Mouse (Mus musculus): ENCODE results near the gene Arl4c. TPM values are rescaled to one million over a fixed set of nuclear protein-coding genes. Genes with fewer than 3 reads are reported as not detected.

Gene Arl4c
- total and polyA plus RNA-seq, 3 experiments: 0.11 TPM; not detected in 2

DNA sequence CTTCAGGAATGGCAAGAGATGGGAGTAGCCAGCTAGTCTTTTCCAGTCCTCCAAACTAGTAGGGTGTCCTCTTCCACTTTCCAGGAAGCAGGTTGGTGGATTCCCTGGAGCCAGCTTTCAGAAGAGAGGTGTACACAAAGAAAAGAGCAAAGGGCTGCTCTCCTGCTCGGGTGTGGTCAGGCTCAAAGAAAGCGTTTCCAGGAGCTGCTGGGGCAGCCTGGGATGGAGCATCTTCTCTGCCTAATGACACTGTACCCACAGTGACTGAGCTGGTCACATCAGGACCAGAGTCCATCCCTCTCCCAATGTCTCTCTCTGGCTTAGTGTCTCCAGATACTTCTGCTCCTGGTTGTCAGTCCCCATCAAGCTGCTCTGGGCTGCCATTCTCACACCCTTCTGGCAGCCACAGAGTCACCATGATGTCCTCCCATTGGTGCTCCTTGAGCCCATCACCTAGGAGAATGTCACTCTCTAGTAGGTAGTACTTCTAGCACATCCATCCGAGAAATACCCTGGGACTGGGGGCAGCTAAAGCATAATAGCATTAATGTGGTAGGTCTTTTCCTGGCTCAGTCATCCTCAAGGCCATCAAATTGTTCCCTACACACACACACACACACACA, 46.4 kb downstream of the Arl4c start:
- Histone ChIP-seq H3K27me3 (ENCODE audit: insufficient read depth, low read length) (no peaks in the 10 kb centered on the region), H3K36me3 (replicated peaks) (no peaks in the 10 kb centered on the region), H3K4me1 (ENCODE audit: insufficient read depth, low read depth, low read length) (peaks cover 2% of the 10 kb centered on the region; the same call in 1 of the 2 replicates), H3K9me3 (replicated peaks) (no peaks in the 10 kb centered on the region), H3K4me3 (ENCODE audit: low read depth, low read length) (no peak overlapping the region)
- no peak for TF ChIP-seq CTCF (IDR thresholded peaks at IDR 0.05; ENCODE audit: low read depth, low read length)
- no peak for TF ChIP-seq GATA2 (IDR thresholded peaks at IDR 0.05; ENCODE audit: borderline replicate concordance, low read depth, low read length)
- TF ChIP-seq POLR2AphosphoS5 (IDR thresholded peaks at IDR 0.05; ENCODE audit: insufficient replicate concordance, low read depth, low read length): no peak
- no peak for TF ChIP-seq GATA1 (IDR thresholded peaks at IDR 0.05; ENCODE audit: borderline replicate concordance, low read length)
- TF ChIP-seq TAL1 (conservative IDR thresholded peaks at IDR 0.05; ENCODE audit: low read depth, low read length): no peak
- DNase-seq (ENCODE audit: low spot score) (no peak), ATAC-seq (ENCODE audit: extremely low read depth, insufficient number of reproducible peaks, low FRiP score, poor library complexity, severe bottlenecking) (no peak)

DNA sequence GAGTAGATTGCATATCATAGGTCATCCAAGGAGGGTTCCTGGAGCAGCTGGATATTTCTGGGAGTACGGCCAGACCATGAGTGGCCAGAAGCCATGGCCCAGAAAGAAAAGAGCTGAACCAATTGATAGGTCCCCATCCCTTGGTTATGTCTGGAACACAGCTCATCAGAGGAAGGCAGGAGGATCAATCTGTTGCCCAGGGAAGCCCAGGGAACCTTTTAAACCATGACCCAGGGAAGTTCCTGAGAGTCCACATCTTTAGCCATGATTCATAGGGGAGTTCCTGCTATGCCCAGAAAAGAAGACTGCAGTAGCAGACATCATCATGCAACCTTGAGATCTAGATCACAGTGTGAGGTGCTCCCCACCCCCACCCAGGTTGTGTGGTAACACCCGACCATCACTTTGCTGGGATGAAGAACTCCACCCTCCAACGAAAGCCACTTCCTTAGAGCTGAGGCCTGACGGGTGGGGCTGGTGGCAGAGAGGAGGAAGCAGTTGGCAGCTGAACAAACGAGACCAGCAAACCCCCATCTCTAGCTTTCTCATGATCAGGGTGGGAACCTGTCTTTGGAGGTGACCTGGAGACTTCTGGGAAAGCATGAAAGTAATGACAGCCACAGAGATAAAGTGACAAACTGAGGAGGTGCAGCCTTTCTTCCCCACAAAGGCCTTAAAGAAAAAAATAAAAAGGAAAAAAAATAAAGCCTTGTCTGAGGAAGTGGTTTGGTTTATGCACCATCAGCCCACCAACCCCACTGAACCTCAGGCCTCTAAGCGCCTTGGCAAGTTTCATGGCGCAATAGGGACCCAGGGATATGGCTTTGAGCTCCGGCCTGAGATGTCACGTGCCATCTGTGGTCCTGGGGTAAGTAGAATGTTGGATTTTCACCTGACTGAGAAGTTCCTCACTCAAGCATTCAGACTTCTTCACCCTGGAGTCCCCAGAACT, 47.2 kb downstream of the Arl4c start:
- no peak overlapping the region for H3K4me3 ChIP-seq (ENCODE audit: low read depth, low read length)
- DNase-seq (ENCODE audit: low spot score) (no peak), ATAC-seq (ENCODE audit: extremely low read depth, insufficient number of reproducible peaks, low FRiP score, poor library complexity, severe bottlenecking) (no peak)
- no peaks in the 10 kb centered on the region for H3K36me3 ChIP-seq (replicated peaks)
- H3K4me1 ChIP-seq (ENCODE audit: insufficient read depth, low read depth, low read length): peaks cover 2% of the 10 kb centered on the region; the same call in 1 of the 2 replicates
- H3K9me3 ChIP-seq (replicated peaks): no peaks in the 10 kb centered on the region
- H3K27me3 ChIP-seq (ENCODE audit: insufficient read depth, low read length): no peaks in the 10 kb centered on the region
- TF ChIP-seq POLR2AphosphoS5 (IDR thresholded peaks at IDR 0.05; ENCODE audit: insufficient replicate concordance, low read depth, low read length) (no peak), CTCF (IDR thresholded peaks at IDR 0.05; ENCODE audit: low read depth, low read length) (no peak), TAL1 (conservative IDR thresholded peaks at IDR 0.05; ENCODE audit: low read depth, low read length) (no peak), GATA2 (IDR thresholded peaks at IDR 0.05; ENCODE audit: borderline replicate concordance, low read depth, low read length) (no peak), GATA1 (IDR thresholded peaks at IDR 0.05; ENCODE audit: borderline replicate concordance, low read length) (no peak)

DNA sequence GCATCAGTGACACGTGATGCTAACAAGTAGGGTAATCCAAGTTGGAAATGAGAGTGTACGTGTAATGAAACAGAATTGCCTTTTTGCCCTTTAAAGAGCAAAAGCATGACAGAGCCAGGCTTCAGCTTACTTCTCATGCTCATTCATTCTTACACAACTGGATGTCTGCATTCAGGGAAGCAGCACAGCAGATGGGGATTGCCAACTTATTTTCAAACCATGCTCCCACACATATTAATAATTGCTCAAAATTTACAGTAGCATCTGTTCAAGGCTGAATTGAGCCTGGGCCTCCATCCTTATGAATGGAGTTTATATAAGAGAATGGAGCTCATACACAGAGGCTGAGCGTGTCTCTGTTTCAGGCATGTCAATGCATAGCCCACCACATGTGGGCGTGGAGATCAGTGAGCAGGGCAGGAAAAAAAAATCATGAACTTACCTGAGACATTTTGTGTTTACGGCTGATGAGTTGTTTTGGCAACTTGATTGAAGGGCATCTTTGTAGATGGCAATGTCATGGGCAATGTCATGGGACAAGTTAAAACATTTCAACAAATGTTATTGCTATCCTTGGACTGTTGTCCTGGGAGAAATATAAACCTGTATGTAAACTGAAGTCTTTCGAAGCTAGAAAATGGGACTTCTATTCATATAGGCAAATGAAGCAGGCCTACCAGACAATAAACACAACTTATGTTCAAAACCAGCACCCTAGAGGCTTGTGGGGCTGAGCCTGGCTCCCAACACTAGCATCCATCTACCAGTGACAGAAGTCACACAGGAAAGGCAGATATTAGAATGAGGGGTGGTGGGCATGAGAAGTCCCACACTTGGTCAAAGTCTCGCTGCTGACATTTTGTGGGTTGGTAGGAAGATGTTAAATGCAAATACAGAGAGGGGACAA, 48.2 kb downstream of the Arl4c start:
- no peak for ATAC-seq (ENCODE audit: extremely low read depth, insufficient number of reproducible peaks, low FRiP score, poor library complexity, severe bottlenecking)
- TF ChIP-seq POLR2AphosphoS5 (IDR thresholded peaks at IDR 0.05; ENCODE audit: insufficient replicate concordance, low read depth, low read length) (no peak), CTCF (IDR thresholded peaks at IDR 0.05; ENCODE audit: low read depth, low read length) (no peak), TAL1 (conservative IDR thresholded peaks at IDR 0.05; ENCODE audit: low read depth, low read length) (no peak), GATA1 (IDR thresholded peaks at IDR 0.05; ENCODE audit: borderline replicate concordance, low read length) (no peak)
- no peaks in the 10 kb centered on the region for H3K27me3 ChIP-seq (ENCODE audit: insufficient read depth, low read length)
- H3K36me3 ChIP-seq (replicated peaks): no peaks in the 10 kb centered on the region
- H3K4me1 ChIP-seq (ENCODE audit: insufficient read depth, low read depth, low read length): peaks cover 2% of the 10 kb centered on the region; the same call in 1 of the 2 replicates
- no peak overlapping the region for H3K4me3 ChIP-seq (ENCODE audit: low read depth, low read length)
- H3K9me3 ChIP-seq (replicated peaks): no peaks in the 10 kb centered on the region
- no peak for DNase-seq (ENCODE audit: low spot score)

DNA sequence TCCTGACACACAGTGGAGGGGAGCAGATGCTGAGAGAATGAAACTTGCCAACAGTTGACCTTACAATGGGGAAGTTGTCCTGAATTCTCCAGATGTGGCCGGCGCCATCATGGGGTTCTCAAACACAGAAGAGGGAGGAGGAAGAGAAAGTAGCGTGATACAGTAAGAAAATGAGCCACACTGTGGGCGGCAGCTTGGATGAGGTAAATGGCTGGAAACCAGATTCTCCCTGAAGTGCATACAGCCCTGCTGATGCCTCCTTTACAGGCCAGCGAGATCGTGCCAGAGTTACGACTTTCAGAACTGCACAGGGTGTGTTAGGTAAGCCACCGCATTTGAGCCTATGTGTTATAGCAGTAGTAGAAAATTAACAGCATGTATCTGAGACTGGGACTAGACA, 49.3 kb downstream of the Arl4c start:
- H3K4me1 ChIP-seq (ENCODE audit: insufficient read depth, low read depth, low read length): peaks cover 2% of the 10 kb centered on the region; the same call in 1 of the 2 replicates
- no peaks in the 10 kb centered on the region for H3K27me3 ChIP-seq (ENCODE audit: insufficient read depth, low read length)
- H3K9me3 ChIP-seq (replicated peaks): no peaks in the 10 kb centered on the region
- DNase-seq (ENCODE audit: low spot score): no peak
- no peak overlapping the region for H3K4me3 ChIP-seq (ENCODE audit: low read depth, low read length)
- TF ChIP-seq POLR2AphosphoS5 (IDR thresholded peaks at IDR 0.05; ENCODE audit: insufficient replicate concordance, low read depth, low read length) (no peak), CTCF (IDR thresholded peaks at IDR 0.05; ENCODE audit: low read depth, low read length) (no peak), GATA1 (IDR thresholded peaks at IDR 0.05; ENCODE audit: borderline replicate concordance, low read length) (no peak), GATA2 (IDR thresholded peaks at IDR 0.05; ENCODE audit: borderline replicate concordance, low read depth, low read length) (no peak), TAL1 (conservative IDR thresholded peaks at IDR 0.05; ENCODE audit: low read depth, low read length) (no peak)
- no peak for ATAC-seq (ENCODE audit: extremely low read depth, insufficient number of reproducible peaks, low FRiP score, poor library complexity, severe bottlenecking)
- H3K36me3 ChIP-seq (replicated peaks): no peaks in the 10 kb centered on the region

DNA sequence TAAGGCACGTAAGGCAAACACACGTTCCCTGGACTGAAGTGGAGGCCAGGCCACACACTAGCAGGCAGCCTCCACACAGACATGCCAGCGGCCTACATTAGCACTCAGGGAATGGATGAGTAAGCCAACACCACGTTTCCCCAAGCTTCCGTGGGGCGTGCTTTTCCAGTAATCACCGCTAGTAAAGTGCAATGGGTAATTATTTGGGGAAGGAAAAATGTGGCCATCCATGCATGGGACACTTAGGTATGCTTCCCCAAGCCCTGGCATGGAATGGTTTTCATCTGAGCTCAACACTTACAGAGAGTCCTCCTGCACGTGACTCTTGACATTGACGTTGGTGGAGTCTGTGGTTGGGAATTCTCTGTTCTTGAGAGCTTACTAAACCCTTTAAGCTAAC, 50.4 kb downstream of the Arl4c start:
- DNase-seq (ENCODE audit: low spot score) (no peak), ATAC-seq (ENCODE audit: extremely low read depth, insufficient number of reproducible peaks, low FRiP score, poor library complexity, severe bottlenecking) (no peak)
- Histone ChIP-seq H3K4me1 (ENCODE audit: insufficient read depth, low read depth, low read length) (peaks cover 2% of the 10 kb centered on the region; the same call in 1 of the 2 replicates), H3K27me3 (ENCODE audit: insufficient read depth, low read length) (no peaks in the 10 kb centered on the region), H3K36me3 (replicated peaks) (no peaks in the 10 kb centered on the region), H3K4me3 (ENCODE audit: low read depth, low read length) (no peak overlapping the region), H3K9me3 (replicated peaks) (no peaks in the 10 kb centered on the region)
- TF ChIP-seq GATA1 (IDR thresholded peaks at IDR 0.05; ENCODE audit: borderline replicate concordance, low read length): no peak
- no peak for TF ChIP-seq TAL1 (conservative IDR thresholded peaks at IDR 0.05; ENCODE audit: low read depth, low read length)
- no peak for TF ChIP-seq POLR2AphosphoS5 (IDR thresholded peaks at IDR 0.05; ENCODE audit: insufficient replicate concordance, low read depth, low read length)
- TF ChIP-seq CTCF (IDR thresholded peaks at IDR 0.05; ENCODE audit: low read depth, low read length): no peak
- TF ChIP-seq GATA2 (IDR thresholded peaks at IDR 0.05; ENCODE audit: borderline replicate concordance, low read depth, low read length): no peak

All from G1E (cell line).